Mouse (Mus musculus) hindbrain, embryonic 15.5 days (tissue): Measurements from ENCODE around the gene Sh3bp4. TPM values are rescaled to one million over a fixed set of nuclear protein-coding genes. Genes with fewer than 3 reads are reported as not detected.

Experiments
- ATAC-seq: fragments of 200-750 bp; cut with Nextera tagmentation; 2 replicates; pipeline ENCODE4 v1.8.0; 2017; ENCODE audit warnings: low read depth, moderate number of reproducible peaks, moderate TSS enrichment; ENCODE audit not compliant: low FRiP score
- H3K27ac ChIP-seq: fragments of 300-500 bp; sonication (generic); replicated peaks from 2 replicates; pipeline ENCODE4 v1.5.1; 2015; ENCODE audit warnings: mild to moderate bottlenecking, inconsistent platforms
- H3K27me3 ChIP-seq: fragments of 300-500 bp; sonication (generic); 2 replicates; pipeline ENCODE4 v1.6.1; 2015; ENCODE audit warnings: control low read depth, inconsistent platforms
- H3K36me3 ChIP-seq: fragments of 300-500 bp; sonication (generic); 2 replicates; pipeline ENCODE4 v1.6.1; 2015; ENCODE audit warnings: control low read depth, inconsistent platforms
- H3K4me1 ChIP-seq: fragments of 300-500 bp; sonication (generic); replicated peaks from 2 replicates; pipeline ENCODE4 v1.6.1; 2015; ENCODE audit warnings: control low read depth, inconsistent platforms
- H3K4me2 ChIP-seq: fragments of 300-500 bp; sonication (generic); 2 replicates; pipeline ENCODE4 v1.6.1; 2015; ENCODE audit warnings: moderate library complexity, mild to moderate bottlenecking, inconsistent platforms
- H3K4me3 ChIP-seq: fragments of 300-500 bp; sonication (generic); 2 replicates; pipeline ENCODE4 v1.5.1; 2015; ENCODE audit warnings: mild to moderate bottlenecking, inconsistent platforms
- H3K9ac ChIP-seq: fragments of 300-500 bp; sonication (generic); 2 replicates; pipeline ENCODE4 v1.6.1; 2015; ENCODE audit warnings: inconsistent platforms
- H3K9me3 ChIP-seq: fragments of 300-500 bp; sonication (generic); 2 replicates; pipeline ENCODE4 v1.6.1; 2016; ENCODE audit warnings: control low read depth, inconsistent platforms
- WGBS: fragments of 180-500 bp; shearing (Covaris S2); methylation state at CpG from one replicate; pipeline ENCODE4 v1.1.7; 2015; 5-methylcytosine and 5-hydroxymethylcytosine counted together
- polyA plus RNA-seq: library from polyadenylated mRNA; unstranded; fragments of >200 nt; fragmentation: Nextera tagmentation; extraction: Ambion mirVana; gene quantifications from 2 replicates; pipeline ENCODE4 v1.2.1, GENCODE M21; 2015

Gene Sh3bp4
- 13.8 and 16.2 TPM in 2 replicates for polyA plus RNA-seq

- peak; percentile 95 for ATAC-seq
- WGBS, result 1% methylated on average over 63 of the region's 63 CpGs
- Histone ChIP-seq H3K9ac (peak within 1 kb of the TSS; percentile 82), H3K4me2 (peak within 1 kb of the TSS; percentile 89), H3K4me3 (peak within 1 kb of the TSS; percentile 89), H3K27me3 (no peaks in the 10 kb centered on the region), H3K36me3 (no peaks in the 10 kb centered on the region), H3K9me3 (no peaks in the 10 kb centered on the region), H3K4me1 (peaks cover 46% of the 10 kb centered on the region), H3K27ac (peak within 1 kb of the TSS; percentile 84)
These were observed at the start of gene Sh3bp4 for GRCm38 (mm10) chr1:89070103-89070700. Sh3bp4 (plus strand) TSS chr1:89070415.

DNA sequence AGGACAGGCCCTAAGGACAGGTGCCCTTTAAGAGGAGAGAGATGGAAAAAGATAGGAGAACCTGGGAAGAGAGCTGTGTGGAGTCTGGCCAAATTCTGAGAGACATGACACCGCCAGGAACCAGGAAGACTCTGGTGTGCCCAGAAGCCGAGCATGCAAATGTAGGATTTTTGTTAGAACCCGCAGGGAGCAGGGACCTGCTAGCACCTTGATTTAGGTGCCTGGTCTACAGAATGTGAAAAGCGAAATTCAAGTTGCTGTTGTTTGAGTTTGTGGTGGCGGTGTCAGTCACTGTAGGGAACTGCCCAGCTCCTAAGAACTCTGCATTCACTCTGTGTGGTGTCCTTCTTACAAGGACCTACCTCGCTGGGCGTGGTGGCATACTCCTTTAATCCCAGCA lies 47.2 kb upstream of the Sh3bp4 start:
- H3K4me2 ChIP-seq, result no peak overlapping the region
- WGBS, result 85% methylated on average over 7 of the region's 7 CpGs
- no peaks in the 10 kb centered on the region for H3K9me3 ChIP-seq
- H3K36me3 ChIP-seq, result no peaks in the 10 kb centered on the region
- no peak overlapping the region for H3K27ac ChIP-seq
- no peak overlapping the region for H3K4me3 ChIP-seq
- H3K4me1 ChIP-seq, result peaks cover 5% of the 10 kb centered on the region; the same call in 1 of the 2 replicates
- no peak for ATAC-seq
- H3K27me3 ChIP-seq, result no peaks in the 10 kb centered on the region
- H3K9ac ChIP-seq, result no peak overlapping the region

- H3K4me3 ChIP-seq, result no peak overlapping the region
- no peak overlapping the region for H3K27ac ChIP-seq
- 78% methylated on average over 9 of the region's 9 CpGs for WGBS
These were observed 45.3 kb upstream of the Sh3bp4 start for GRCm38 (mm10) chr1:89024696-89025612.

DNA sequence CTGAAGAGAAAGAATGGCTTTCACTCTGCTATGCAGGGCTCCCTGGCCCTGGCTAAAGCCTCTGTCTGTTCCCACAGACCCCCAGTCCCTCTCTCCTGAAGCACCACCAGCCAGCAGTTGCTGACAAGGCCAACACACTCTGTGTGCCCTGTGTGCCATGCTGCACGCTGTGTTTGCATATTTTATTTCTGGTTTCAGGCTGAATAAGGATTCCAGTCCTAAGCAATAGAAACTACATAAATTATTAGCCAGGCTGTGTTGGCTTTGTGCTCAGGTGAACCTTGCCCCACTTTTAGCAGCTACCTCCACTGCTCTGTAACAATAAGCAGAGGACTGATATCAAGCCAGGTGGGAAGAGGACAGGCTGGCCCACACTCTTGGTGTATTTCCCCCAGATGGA lies 44.2 kb upstream of the Sh3bp4 start:
- H3K27me3 ChIP-seq, result no peaks in the 10 kb centered on the region
- no peak overlapping the region for H3K4me2 ChIP-seq
- H3K9me3 ChIP-seq, result no peaks in the 10 kb centered on the region
- H3K4me1 ChIP-seq, result peaks cover 5% of the 10 kb centered on the region; the same call in 1 of the 2 replicates
- no peak for ATAC-seq
- no peak overlapping the region for H3K27ac ChIP-seq
- H3K4me3 ChIP-seq, result no peak overlapping the region
- H3K9ac ChIP-seq, result no peak overlapping the region
- H3K36me3 ChIP-seq, result no peaks in the 10 kb centered on the region
- 44% methylated on average over 1 of the region's 1 CpGs for WGBS

More at GRCm38 (mm10) chr1:89024696-89025612, 45.3 kb upstream of the Sh3bp4 start:
- peaks cover 5% of the 10 kb centered on the region; the same call in 1 of the 2 replicates for H3K4me1 ChIP-seq
- no peak for ATAC-seq
- no peaks in the 10 kb centered on the region for H3K27me3 ChIP-seq
- H3K9me3 ChIP-seq, result no peaks in the 10 kb centered on the region
- no peaks in the 10 kb centered on the region for H3K36me3 ChIP-seq
- no peak overlapping the region for H3K9ac ChIP-seq
- no peak overlapping the region for H3K4me2 ChIP-seq

- Histone ChIP-seq H3K9ac (no peak overlapping the region), H3K4me3 (no peak overlapping the region), H3K27me3 (no peaks in the 10 kb centered on the region), H3K4me2 (no peak overlapping the region), H3K4me1 (peaks cover 4% of the 10 kb centered on the region; the same call in 1 of the 2 replicates), H3K36me3 (no peaks in the 10 kb centered on the region), H3K9me3 (no peaks in the 10 kb centered on the region), H3K27ac (no peak overlapping the region)
- no peak for ATAC-seq
- WGBS, result 73% methylated on average over 11 of the region's 11 CpGs
These were observed 40.9 kb upstream of the Sh3bp4 start for GRCm38 (mm10) chr1:89029136-89029927.

DNA sequence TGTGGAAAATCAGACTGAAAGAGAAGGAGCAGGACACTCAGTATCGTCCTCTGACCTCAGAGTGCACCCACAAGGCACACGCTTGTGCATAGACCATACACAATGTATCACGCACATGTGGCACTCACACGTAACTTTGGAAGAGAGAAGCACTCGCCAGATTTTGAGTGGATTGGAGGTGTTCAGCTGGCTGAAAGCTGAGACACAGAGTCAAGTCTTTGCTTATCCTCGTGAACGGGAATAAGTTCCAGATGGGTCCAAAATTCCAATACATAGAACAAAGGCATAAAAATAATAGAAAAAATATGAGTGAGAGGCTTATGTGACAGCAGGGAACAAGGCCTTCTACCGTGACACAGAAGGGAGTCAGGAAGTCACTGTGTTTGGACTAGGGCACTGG lies 36.6 kb upstream of the Sh3bp4 start:
- Histone ChIP-seq H3K4me3 (no peak overlapping the region), H3K4me2 (no peak overlapping the region), H3K4me1 (no peaks in the 10 kb centered on the region), H3K27me3 (no peaks in the 10 kb centered on the region), H3K9me3 (no peaks in the 10 kb centered on the region), H3K27ac (no peak overlapping the region), H3K36me3 (no peaks in the 10 kb centered on the region), H3K9ac (no peak overlapping the region)
- ATAC-seq, result no peak
- 78% methylated on average over 8 of the region's 8 CpGs for WGBS

DNA sequence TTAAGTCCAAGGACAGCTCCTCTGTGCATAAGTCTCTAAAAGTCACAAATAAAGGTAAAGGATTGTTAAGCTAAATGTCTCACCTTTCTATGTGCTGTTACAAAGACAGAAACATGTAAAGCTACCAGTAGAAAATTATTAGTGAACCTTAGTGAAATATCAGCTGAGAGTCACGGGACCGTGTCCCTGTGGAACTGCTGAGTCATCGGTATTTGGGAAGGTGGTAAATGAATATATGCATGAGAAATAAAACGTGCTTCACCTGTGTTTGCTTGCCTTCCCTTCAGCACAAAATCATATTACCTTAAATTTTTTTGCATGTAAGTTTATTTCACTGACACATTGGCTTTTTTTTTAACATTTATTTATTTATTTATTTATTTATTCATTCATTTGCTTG lies 36.2 kb upstream of the Sh3bp4 start:
- no peak overlapping the region for H3K4me2 ChIP-seq
- no peak overlapping the region for H3K27ac ChIP-seq
- 73% methylated on average over 4 of the region's 4 CpGs for WGBS
- H3K4me3 ChIP-seq, result no peak overlapping the region
- H3K9me3 ChIP-seq, result no peaks in the 10 kb centered on the region
- H3K9ac ChIP-seq, result no peak overlapping the region
- H3K4me1 ChIP-seq, result no peaks in the 10 kb centered on the region
- no peaks in the 10 kb centered on the region for H3K36me3 ChIP-seq
- H3K27me3 ChIP-seq, result no peaks in the 10 kb centered on the region
- ATAC-seq, result no peak

DNA sequence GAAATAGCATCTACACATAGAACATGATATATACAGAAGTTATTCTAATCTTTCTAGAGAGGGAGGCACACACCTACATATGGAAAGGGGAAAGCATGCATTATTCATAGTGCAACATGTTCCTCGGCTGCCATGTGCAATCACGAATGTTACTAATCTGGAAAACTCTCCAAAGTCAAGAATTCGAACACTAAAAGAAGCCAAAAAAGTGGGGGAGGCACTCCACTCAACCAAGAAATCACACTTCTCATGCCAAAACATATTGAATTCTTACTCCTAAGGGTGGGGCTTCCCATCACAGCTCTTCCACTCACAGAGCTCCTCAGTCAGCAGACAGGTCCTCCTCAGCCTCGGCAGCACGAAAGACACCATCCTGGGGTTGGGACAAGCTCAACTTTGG lies 35.1 kb upstream of the Sh3bp4 start:
- Histone ChIP-seq H3K4me1 (0 out of 2 replicates have a peak, but pooled peaks cover 2% of the 10 kb centered on the region), H3K27me3 (no peaks in the 10 kb centered on the region), H3K9me3 (no peaks in the 10 kb centered on the region), H3K27ac (no peak overlapping the region), H3K9ac (no peak overlapping the region), H3K36me3 (no peaks in the 10 kb centered on the region), H3K4me2 (no peak overlapping the region), H3K4me3 (no peak overlapping the region)
- 74% methylated on average over 5 of the region's 5 CpGs for WGBS
- no peak for ATAC-seq

DNA sequence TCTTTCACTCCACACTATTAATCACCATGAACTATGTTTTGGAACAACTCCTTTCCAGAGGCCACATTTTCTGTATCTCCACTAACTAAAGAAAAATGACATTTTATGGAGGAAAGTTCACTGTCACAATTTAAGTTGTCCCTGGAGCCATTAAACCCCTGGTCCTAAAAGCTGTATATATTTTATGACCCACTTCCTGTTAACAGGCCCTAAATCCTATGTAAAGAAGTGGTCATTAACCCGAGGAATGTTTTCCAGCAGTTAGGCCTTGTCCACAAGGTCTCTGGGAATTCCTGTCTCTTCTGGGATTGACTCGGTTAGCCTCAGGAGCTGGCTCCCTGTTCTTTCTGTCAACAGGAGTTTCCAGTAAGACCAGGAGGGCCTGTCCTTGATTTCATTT lies 30.4 kb upstream of the Sh3bp4 start:
- 60% methylated on average over 2 of the region's 2 CpGs for WGBS
- Histone ChIP-seq H3K9me3 (no peaks in the 10 kb centered on the region), H3K4me1 (0 out of 2 replicates have a peak, but pooled peaks cover 2% of the 10 kb centered on the region), H3K9ac (no peak overlapping the region), H3K27ac (no peak overlapping the region), H3K4me2 (no peak overlapping the region), H3K36me3 (no peaks in the 10 kb centered on the region), H3K27me3 (no peaks in the 10 kb centered on the region), H3K4me3 (no peak overlapping the region)
- ATAC-seq, result no peak

DNA sequence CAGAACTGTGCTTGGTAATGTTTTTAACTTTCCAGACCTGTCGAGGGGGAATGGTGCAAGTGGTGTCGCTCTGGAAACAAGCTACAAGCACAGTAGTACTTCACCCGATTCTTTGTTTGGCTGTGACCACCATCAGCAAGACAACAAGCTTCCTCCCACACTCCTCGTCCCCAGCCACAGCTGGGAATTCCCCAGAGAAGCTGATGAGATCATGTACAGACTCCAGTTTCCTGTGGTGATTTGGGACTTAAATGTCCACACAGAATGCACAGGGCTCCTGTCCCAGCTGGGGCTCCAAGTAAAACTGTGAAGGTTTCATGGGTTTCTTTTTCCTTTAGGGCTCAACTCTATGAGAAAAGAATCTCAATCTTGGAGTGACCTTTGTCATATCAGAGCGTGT lies 28.9 kb upstream of the Sh3bp4 start:
- WGBS, result 52% methylated on average over 5 of the region's 5 CpGs

GRCm38 (mm10) chr1:89042081-89042480 lies 28.1 kb upstream of the Sh3bp4 start:
- no peaks in the 10 kb centered on the region for H3K36me3 ChIP-seq
- H3K4me1 ChIP-seq, result 0 out of 2 replicates have a peak, but pooled peaks cover 2% of the 10 kb centered on the region
- ATAC-seq, result no peak
- H3K9ac ChIP-seq, result no peak overlapping the region
- no peaks in the 10 kb centered on the region for H3K9me3 ChIP-seq
- H3K27me3 ChIP-seq, result no peaks in the 10 kb centered on the region
- H3K27ac ChIP-seq, result no peak overlapping the region
- no peak overlapping the region for H3K4me3 ChIP-seq
- no peak overlapping the region for H3K4me2 ChIP-seq
- 84% methylated on average over 4 of the region's 4 CpGs for WGBS

More for the DNA sequence above, 28.9 kb upstream of the Sh3bp4 start:
- Histone ChIP-seq H3K27ac (no peak overlapping the region), H3K4me2 (no peak overlapping the region), H3K4me1 (0 out of 2 replicates have a peak, but pooled peaks cover 2% of the 10 kb centered on the region), H3K4me3 (no peak overlapping the region), H3K36me3 (no peaks in the 10 kb centered on the region), H3K27me3 (no peaks in the 10 kb centered on the region), H3K9me3 (no peaks in the 10 kb centered on the region), H3K9ac (no peak overlapping the region)
- ATAC-seq, result no peak
